Mouse (Mus musculus) liver, adult 2 months (tissue): Measurements from ENCODE around the gene L3mbtl2. TPM values are rescaled to one million over a fixed set of nuclear protein-coding genes. Genes with fewer than 3 reads are reported as not detected.

Source experiments
- DNase-seq: peaks from one replicate; pipeline ENCODE4 v3.0.0-alpha.2; 2011; ENCODE audit warnings: low read depth, low spot score; ENCODE audit errors: extremely low read depth
- H3K27ac ChIP-seq: fragments of 200-500 bp; replicated peaks from 2 replicates; pipeline ENCODE4 v1.5.1; 2012; ENCODE audit warnings: low read depth, mild to moderate bottlenecking, control low read depth, inconsistent platforms, low read length; ENCODE audit not compliant: insufficient read depth
- H3K27me3 ChIP-seq: fragments of 200-500 bp; 2 replicates; pipeline ENCODE4 v1.6.1; 2012; ENCODE audit warnings: mild to moderate bottlenecking, moderate library complexity, low read length, inconsistent platforms; ENCODE audit not compliant: control insufficient read depth, insufficient read depth
- H3K36me3 ChIP-seq: fragments of 200-500 bp; 2 replicates; pipeline ENCODE4 v1.6.1; 2012; ENCODE audit warnings: low read length, inconsistent platforms; ENCODE audit not compliant: control insufficient read depth, insufficient read depth
- H3K4me1 ChIP-seq: fragments of 200-500 bp; 2 replicates; pipeline ENCODE4 v1.6.1; 2011; ENCODE audit warnings: low read length; ENCODE audit not compliant: control insufficient read depth, insufficient read depth
- H3K4me3 ChIP-seq: fragments of 200-500 bp; 2 replicates; pipeline ENCODE4 v1.5.1; 2011; ENCODE audit warnings: low read depth, mild to moderate bottlenecking, control low read depth, low read length, moderate library complexity; ENCODE audit not compliant: insufficient read depth
- H3K79me2 ChIP-seq: fragments of 200-500 bp; 2 replicates; pipeline ENCODE4 v1.6.1; 2012; ENCODE audit warnings: inconsistent platforms, mild to moderate bottlenecking, low read length, moderate library complexity; ENCODE audit not compliant: control insufficient read depth, insufficient read depth
- H3K9ac ChIP-seq: fragments of 200-500 bp; 2 replicates; pipeline ENCODE4 v1.6.1; 2012; ENCODE audit warnings: low read depth, mild to moderate bottlenecking, control low read depth, inconsistent platforms, low read length
- CTCF ChIP-seq: fragments of 200-500 bp; IDR thresholded peaks from 2 replicates; pipeline ENCODE4 v1.5.1; 2011; ENCODE audit warnings: low read depth, low read length, control low read depth
- POLR2A ChIP-seq: fragments of 200-500 bp; IDR thresholded peaks from 2 replicates; pipeline ENCODE4 v1.6.1; 2011; ENCODE audit warnings: low read length, control low read depth; ENCODE audit not compliant: insufficient read depth; ENCODE audit errors: extremely low read depth
- WGBS: fragments of 180-500 bp; shearing (Covaris S2); methylation state at CpG from one replicate; pipeline ENCODE4 v1.1.7; 2018; 5-methylcytosine and 5-hydroxymethylcytosine counted together
- polyA plus RNA-seq: library from polyadenylated mRNA; depleted of rRNA; stranded (reverse); fragments of >200 nt; gene quantifications from 2 replicates; pipeline ENCODE4 v1.2.3, GENCODE M21; 2012
- total RNA-seq: library from RNA; depleted of rRNA; stranded (reverse); fragments of >200 nt; gene quantifications from 2 replicates; pipeline ENCODE4 v1.2.3, GENCODE M21; 2014

Gene L3mbtl2
- total and polyA plus RNA-seq, 2 experiments = 4.7 to 9.7 TPM

DNA sequence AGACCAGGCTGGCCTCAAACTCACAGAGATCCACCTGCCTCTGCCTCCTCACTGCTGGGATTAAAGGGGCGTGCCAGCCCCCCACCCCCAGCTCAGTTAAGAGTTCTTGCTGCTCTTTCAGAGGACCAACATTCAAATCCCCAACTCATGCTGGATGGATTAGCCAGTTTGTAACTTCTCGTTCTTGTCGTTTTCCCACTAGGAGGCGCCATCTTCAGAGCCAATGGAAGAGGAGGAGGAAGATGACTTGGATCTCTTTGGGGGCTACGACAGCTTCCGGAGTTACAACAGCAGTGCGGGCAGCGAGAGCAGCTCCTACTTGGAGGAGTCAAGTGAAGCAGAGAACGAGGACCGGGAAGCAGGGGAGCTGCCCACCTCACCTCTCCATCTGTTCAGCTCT lies 3.3 kb downstream of the L3mbtl2 start:
- Histone ChIP-seq H3K4me3 (no peak overlapping the region), H3K27me3 (no peaks in the 10 kb centered on the region), H3K27ac (no peak overlapping the region), H3K36me3 (no peaks in the 10 kb centered on the region), H3K79me2 (no peaks in the 10 kb centered on the region), H3K4me1 (peaks cover 3% of the 10 kb centered on the region), H3K9ac (no peak overlapping the region)
- no peak for TF ChIP-seq POLR2A
- TF ChIP-seq CTCF = no peak
- 93% methylated on average over 10 of the region's 10 CpGs for WGBS
- no peak for DNase-seq

DNA sequence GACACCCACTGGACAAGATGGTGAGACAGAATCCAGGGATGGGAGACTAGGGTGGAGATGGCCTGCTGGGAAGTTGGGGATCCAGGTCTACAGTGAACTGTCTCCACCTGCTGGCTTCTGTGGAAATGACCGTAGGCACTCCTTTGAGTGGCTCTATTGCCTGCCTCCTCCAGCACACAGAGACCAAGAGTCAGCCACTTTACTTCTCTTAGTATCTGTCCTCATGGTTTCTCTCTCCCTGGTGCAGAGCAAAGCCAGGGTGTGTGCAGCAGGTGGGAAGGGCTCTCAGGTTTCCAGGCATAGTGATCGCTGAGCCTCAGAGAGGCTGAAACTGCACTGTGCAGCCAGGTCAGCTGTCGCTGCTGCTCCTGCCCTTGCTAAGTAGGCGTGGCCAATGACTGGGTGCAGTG lies 6.5 kb downstream of the L3mbtl2 start:
- no peak overlapping the region for H3K27ac ChIP-seq
- 86% methylated on average over 4 of the region's 4 CpGs for WGBS
- DNase-seq = no peak
- no peaks in the 10 kb centered on the region for H3K79me2 ChIP-seq
- H3K9ac ChIP-seq = no peak overlapping the region
- no peaks in the 10 kb centered on the region for H3K4me1 ChIP-seq
- H3K4me3 ChIP-seq = no peak overlapping the region
- no peak for TF ChIP-seq POLR2A
- peak; percentile 60 for TF ChIP-seq CTCF
- H3K36me3 ChIP-seq = no peaks in the 10 kb centered on the region; the same call in 1 of the 2 replicates
- no peaks in the 10 kb centered on the region for H3K27me3 ChIP-seq

GRCm38 (mm10) chr15:81676637-81677036 lies 12.9 kb downstream of the L3mbtl2 start:
- Histone ChIP-seq H3K27ac (no peak overlapping the region), H3K36me3 (peaks cover 9% of the 10 kb centered on the region), H3K27me3 (no peaks in the 10 kb centered on the region), H3K4me1 (no peaks in the 10 kb centered on the region), H3K4me3 (no peak overlapping the region), H3K79me2 (no peaks in the 10 kb centered on the region), H3K9ac (no peak overlapping the region)
- WGBS = 55% methylated on average over 3 of the region's 3 CpGs
- TF ChIP-seq POLR2A (no peak), CTCF (no peak)
- no peak for DNase-seq

- H3K4me3 ChIP-seq = no peak overlapping the region
Measured at GRCm38 (mm10) chr15:81680301-81680805, 16.7 kb downstream of the L3mbtl2 start.

DNA sequence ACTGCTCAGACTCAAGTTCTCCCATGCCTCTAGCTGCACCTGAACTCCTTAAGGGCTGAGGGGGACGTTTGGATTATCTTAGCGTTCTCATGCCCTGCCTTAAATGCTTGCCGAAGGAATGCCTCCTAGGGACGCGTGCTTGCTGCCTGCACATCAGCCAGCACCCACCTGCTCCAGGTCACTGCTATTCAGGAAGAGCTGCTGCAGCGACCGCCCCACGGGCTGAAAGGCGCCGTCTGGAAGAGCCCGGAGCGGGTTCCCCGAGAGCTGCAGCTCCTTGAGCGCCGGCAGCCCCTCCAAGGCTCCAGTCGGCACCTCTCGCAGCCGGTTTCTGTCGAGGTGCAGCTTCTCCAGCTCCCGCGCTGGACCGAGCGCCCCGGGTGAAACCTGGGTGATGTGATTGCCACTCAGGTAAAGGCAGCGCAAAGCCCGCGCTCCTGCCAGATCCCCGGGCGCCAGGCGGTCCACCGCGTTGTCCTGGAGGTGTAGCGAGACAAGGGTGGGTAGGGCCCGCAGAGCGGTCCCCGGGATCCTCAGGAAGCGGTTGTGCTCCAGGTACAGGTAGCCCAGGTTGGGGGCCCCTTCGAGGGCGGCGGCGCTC lies 29.8 kb downstream of the L3mbtl2 start:
- Histone ChIP-seq H3K4me1 (peaks cover 3% of the 10 kb centered on the region; the same call in 1 of the 2 replicates), H3K79me2 (no peaks in the 10 kb centered on the region), H3K9ac (peak overlapping the region; percentile 79), H3K4me3 (peak overlapping the region; percentile 68; the same call in 1 of the 2 replicates), H3K27me3 (no peaks in the 10 kb centered on the region), H3K36me3 (no peaks in the 10 kb centered on the region), H3K27ac (no peak overlapping the region)
- DNase-seq = no peak
- TF ChIP-seq POLR2A (no peak), CTCF (no peak)
- 6% methylated on average over 41 of the region's 41 CpGs for WGBS

More at GRCm38 (mm10) chr15:81680301-81680805, 16.7 kb downstream of the L3mbtl2 start:
- Histone ChIP-seq H3K79me2 (no peaks in the 10 kb centered on the region), H3K4me1 (no peaks in the 10 kb centered on the region), H3K36me3 (peaks cover 14% of the 10 kb centered on the region), H3K9ac (no peak overlapping the region), H3K27ac (no peak overlapping the region), H3K27me3 (no peaks in the 10 kb centered on the region)
- no peak for TF ChIP-seq CTCF
- TF ChIP-seq POLR2A = no peak
- DNase-seq = no peak
- WGBS = over 99% methylated on average over 4 of the region's 4 CpGs
